Mouse (Mus musculus): Measurements from ENCODE around the gene Pate2. TPM values are rescaled to one million over a fixed set of nuclear protein-coding genes. Genes with fewer than 3 reads are reported as not detected.

Pate2 gene
- total and polyA plus RNA-seq, 3 experiments = 0.06 TPM; not detected in 2

DNA sequence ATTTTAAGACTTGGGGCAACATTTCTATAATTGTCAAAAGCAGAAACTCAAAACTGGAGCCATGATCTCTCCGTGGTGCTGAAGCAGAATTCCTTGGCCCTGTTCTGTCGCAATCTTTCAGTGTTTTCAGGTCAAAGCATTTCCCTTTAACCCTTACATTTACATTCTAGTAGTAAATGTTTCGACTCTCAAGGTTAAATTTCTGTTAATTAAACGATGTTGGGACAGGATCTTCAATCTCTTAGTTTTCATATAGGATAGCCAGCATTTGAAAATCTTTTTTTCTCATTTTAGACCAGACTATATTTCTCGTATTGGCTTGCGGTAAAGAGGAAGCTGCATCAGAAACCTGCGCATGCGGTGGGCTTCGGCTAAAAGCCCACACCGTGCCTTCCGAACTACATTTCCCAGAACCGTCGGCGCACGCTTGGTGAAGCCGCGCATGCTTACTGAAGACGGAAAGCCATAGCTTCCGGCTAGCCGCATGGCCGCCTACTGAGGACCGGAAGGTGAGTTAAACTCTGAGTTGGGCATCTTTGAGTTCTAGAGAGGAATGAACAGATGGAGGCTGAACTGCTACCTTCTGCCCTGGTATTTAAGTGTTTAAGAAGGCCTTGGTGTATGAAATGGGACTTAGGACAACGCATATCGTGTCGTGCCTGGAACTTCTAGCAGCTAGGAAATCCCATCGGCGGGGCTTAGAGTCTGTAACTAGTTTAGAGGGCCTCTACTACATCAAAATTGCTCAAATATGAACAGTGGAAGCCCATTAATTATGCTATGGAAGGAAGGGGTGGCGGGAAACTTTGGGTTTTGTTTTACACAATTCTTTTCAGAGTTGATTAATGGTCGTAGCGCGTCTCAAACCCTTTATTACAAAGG lies 10.8 kb upstream of the Pate2 start:
- Histone ChIP-seq H3K27ac (peak overlapping the region; percentile 60), H3K79me2 (replicated peaks; ENCODE audit: control insufficient read depth, insufficient read depth, low read length) (no peaks in the 10 kb centered on the region; the same call in 1 of the 2 replicates), H3K4me1 (ENCODE audit: control insufficient read depth, insufficient read depth, low read length) (no peaks in the 10 kb centered on the region; the same call in 1 of the 2 replicates), H3K4me3 (peak overlapping the region; percentile 85), H3K9ac (ENCODE audit: low read depth, low read length) (peak overlapping the region; percentile 54), H3K27me3 (ENCODE audit: control insufficient read depth, insufficient read depth, low read length) (peaks cover 12% of the 10 kb centered on the region), H3K36me3 (ENCODE audit: control insufficient read depth, insufficient read depth, low read length) (no peaks in the 10 kb centered on the region)
- WGBS = 2% methylated on average over 31 of the region's 31 CpGs
- intact Hi-C loops (cut with DNase I) = no loop called here
- DNase-seq = peak; percentile 79 to 82
- TF ChIP-seq CTCF (IDR thresholded peaks at IDR 0.05) (no peak), POLR2A (IDR thresholded peaks at IDR 0.05; ENCODE audit: insufficient read depth, low read depth, low read length) (peak; percentile 81)

DNA sequence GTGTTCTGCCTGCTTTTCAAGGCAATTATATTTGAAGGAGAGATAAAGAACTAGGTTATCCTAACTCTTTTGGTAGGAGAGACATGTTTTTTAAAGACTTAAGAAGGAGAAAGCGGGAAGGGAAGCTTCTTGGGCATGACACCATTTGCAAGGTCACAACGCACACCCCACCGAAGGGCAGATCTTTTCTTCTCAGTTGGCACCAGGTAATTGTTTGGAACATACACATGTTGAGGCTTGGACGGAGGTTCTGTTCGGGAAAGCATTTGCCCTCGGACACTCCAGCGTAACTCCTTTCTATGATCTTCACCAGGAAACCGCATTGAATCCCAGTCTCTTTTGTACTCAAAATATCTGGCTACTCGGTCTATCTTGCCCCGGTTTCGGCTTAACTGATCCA lies 9.0 kb upstream of the Pate2 start:
- Histone ChIP-seq H3K4me3 (no peak overlapping the region), H3K36me3 (ENCODE audit: control insufficient read depth, insufficient read depth, low read length) (peaks cover 11% of the 10 kb centered on the region), H3K27ac (no peak overlapping the region), H3K27me3 (ENCODE audit: control insufficient read depth, insufficient read depth, low read length) (peaks cover 10% of the 10 kb centered on the region), H3K9ac (ENCODE audit: low read depth, low read length) (no peak overlapping the region), H3K79me2 (replicated peaks; ENCODE audit: control insufficient read depth, insufficient read depth, low read length) (no peaks in the 10 kb centered on the region; the same call in 1 of the 2 replicates), H3K4me1 (ENCODE audit: control insufficient read depth, insufficient read depth, low read length) (no peaks in the 10 kb centered on the region; the same call in 1 of the 2 replicates)
- intact Hi-C loops (cut with DNase I) = loop anchor here (10.0 kb wide), 1 partner anchor 356 kb away; the partner anchor contains the start of genes Srpr and Tirap
- DNase-seq = no peak
- TF ChIP-seq POLR2A (IDR thresholded peaks at IDR 0.05; ENCODE audit: insufficient read depth, low read depth, low read length) (no peak), CTCF (IDR thresholded peaks at IDR 0.05) (no peak), EP300 (IDR thresholded peaks at IDR 0.05; ENCODE audit: insufficient read depth, low read depth, low read length) (no peak)
- WGBS = 94% methylated on average over 11 of the region's 11 CpGs

DNA sequence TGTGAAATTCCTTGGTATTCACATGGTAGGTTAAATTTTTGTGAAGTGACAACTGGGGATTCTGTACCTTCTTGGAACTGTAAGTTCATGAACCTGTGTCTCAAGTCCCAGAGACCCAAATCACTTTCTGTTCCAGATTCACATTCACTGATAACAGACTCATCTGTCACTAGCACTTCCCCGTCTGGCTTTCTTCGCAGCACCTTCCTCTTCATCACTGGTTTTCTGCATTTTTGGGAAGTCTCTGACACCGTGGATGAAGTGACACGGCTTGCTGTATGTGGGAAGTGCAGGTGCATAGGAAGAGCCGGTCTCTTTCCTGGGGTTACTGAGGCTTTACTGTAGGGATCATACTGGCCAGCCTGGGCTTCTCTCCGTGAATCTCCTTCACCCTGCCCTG lies 8.5 kb upstream of the Pate2 start:
- WGBS = 87% methylated on average over 6 of the region's 6 CpGs

GRCm38 (mm10) chr9:35564536-35565240 lies 5.4 kb upstream of the Pate2 start:
- Histone ChIP-seq H3K4me3 (no peak overlapping the region), H3K4me1 (ENCODE audit: control insufficient read depth, insufficient read depth, low read length) (no peaks in the 10 kb centered on the region), H3K27ac (no peak overlapping the region), H3K27me3 (ENCODE audit: control insufficient read depth, insufficient read depth, low read length) (no peaks in the 10 kb centered on the region), H3K79me2 (replicated peaks; ENCODE audit: control insufficient read depth, insufficient read depth, low read length) (no peaks in the 10 kb centered on the region; the same call in 1 of the 2 replicates), H3K9ac (ENCODE audit: low read depth, low read length) (no peak overlapping the region), H3K36me3 (ENCODE audit: control insufficient read depth, insufficient read depth, low read length) (peaks cover 11% of the 10 kb centered on the region)
- intact Hi-C loops (cut with DNase I) = loop anchor here (10.0 kb wide), 1 partner anchor 360 kb away; the partner anchor contains the start of genes Srpr and Tirap
- WGBS = 48% methylated on average over 5 of the region's 5 CpGs
- TF ChIP-seq POLR2A (IDR thresholded peaks at IDR 0.05; ENCODE audit: insufficient read depth, low read depth, low read length) = no peak
- TF ChIP-seq EP300 (IDR thresholded peaks at IDR 0.05; ENCODE audit: insufficient read depth, low read depth, low read length) = no peak
- no peak for TF ChIP-seq CTCF (IDR thresholded peaks at IDR 0.05)
- DNase-seq = no peak

More for the DNA sequence above, 8.5 kb upstream of the Pate2 start:
- TF ChIP-seq CTCF (IDR thresholded peaks at IDR 0.05) (no peak), EP300 (IDR thresholded peaks at IDR 0.05; ENCODE audit: insufficient read depth, low read depth, low read length) (no peak), POLR2A (IDR thresholded peaks at IDR 0.05; ENCODE audit: insufficient read depth, low read depth, low read length) (no peak)
- Histone ChIP-seq H3K4me3 (no peak overlapping the region), H3K4me1 (ENCODE audit: control insufficient read depth, insufficient read depth, low read length) (no peaks in the 10 kb centered on the region; the same call in 1 of the 2 replicates), H3K27ac (no peak overlapping the region), H3K79me2 (replicated peaks; ENCODE audit: control insufficient read depth, insufficient read depth, low read length) (no peaks in the 10 kb centered on the region; the same call in 1 of the 2 replicates), H3K9ac (ENCODE audit: low read depth, low read length) (no peak overlapping the region), H3K27me3 (ENCODE audit: control insufficient read depth, insufficient read depth, low read length) (peaks cover 10% of the 10 kb centered on the region), H3K36me3 (ENCODE audit: control insufficient read depth, insufficient read depth, low read length) (peaks cover 11% of the 10 kb centered on the region)
- DNase-seq = no peak
- intact Hi-C loops (cut with DNase I) = loop anchor here (10.0 kb wide), 1 partner anchor 357 kb away; the partner anchor contains the start of genes Srpr and Tirap

DNA sequence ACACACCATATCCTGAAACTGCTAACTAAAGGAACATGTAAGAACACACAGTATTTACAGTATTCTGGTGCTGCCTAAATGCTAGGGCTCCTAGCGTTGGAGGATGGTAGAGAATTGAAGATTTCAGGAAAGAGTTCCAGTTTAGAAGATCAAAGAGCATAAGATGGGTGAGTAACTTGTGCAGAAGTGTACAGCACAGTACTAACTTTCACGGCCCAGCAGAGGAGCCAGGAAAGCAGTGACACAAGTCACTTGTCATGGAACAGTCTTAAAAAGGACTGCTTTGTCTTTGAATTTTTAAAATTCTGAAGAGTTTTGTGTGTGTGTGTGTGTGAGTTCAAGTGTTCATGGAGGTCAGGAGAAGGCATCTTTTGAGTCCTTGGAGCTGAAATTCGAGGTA lies 2.1 kb upstream of the Pate2 start:
- H3K4me3 ChIP-seq = no peak overlapping the region
- 81% methylated on average over 3 of the region's 3 CpGs for WGBS
- DNase-seq = no peak
- no peak overlapping the region for H3K9ac ChIP-seq (ENCODE audit: low read depth, low read length)
- intact Hi-C loops (cut with DNase I) = loop anchor here (10.0 kb wide), 1 partner anchor 363 kb away; the partner anchor contains the start of genes Srpr and Tirap
- peaks cover 11% of the 10 kb centered on the region for H3K36me3 ChIP-seq (ENCODE audit: control insufficient read depth, insufficient read depth, low read length)
- H3K4me1 ChIP-seq (ENCODE audit: control insufficient read depth, insufficient read depth, low read length) = no peaks in the 10 kb centered on the region
- TF ChIP-seq EP300 (IDR thresholded peaks at IDR 0.05; ENCODE audit: insufficient read depth, low read depth, low read length) (no peak), POLR2A (IDR thresholded peaks at IDR 0.05; ENCODE audit: insufficient read depth, low read depth, low read length) (no peak), CTCF (IDR thresholded peaks at IDR 0.05) (no peak)
- no peaks in the 10 kb centered on the region for H3K27me3 ChIP-seq (ENCODE audit: control insufficient read depth, insufficient read depth, low read length)
- H3K79me2 ChIP-seq (replicated peaks; ENCODE audit: control insufficient read depth, insufficient read depth, low read length) = no peaks in the 10 kb centered on the region
- H3K27ac ChIP-seq = no peak overlapping the region

Data from heart, adult 2 months (tissue).